Mouse (Mus musculus) spleen, embryonic (tissue): ENCODE results near the gene Dut.
"Not testable (repeated sequence)": the region's sequence is repeated elsewhere in the genome, so short reads cannot be mapped to it uniquely, and the experiment has no call there.

Experiments used
- CTCF ChIA-PET: fragments of 350-600 bp; sonication (Branson Sonifier 250); formaldehyde crosslinking; loops from one replicate; lab custom pipeline; 2022; lab: Charles Lee

The Dut gene

GRCm38 (mm10) chr2:125254630-125255029 lies 7.6 kb downstream of the Dut start:
- CTCF ChIA-PET = no interaction called here

GRCm38 (mm10) chr2:125255886-125256285 lies 8.9 kb downstream of the Dut start:
- CTCF ChIA-PET = no interaction called here

GRCm38 (mm10) chr2:125259230-125260120 lies 12.5 kb downstream of the Dut start:
- CTCF ChIA-PET = interaction anchor here (0.7 kb wide), 1 partner anchor 11 kb away, joined by 3 read pairs; no protein-coding TSS in a partner anchor

- CTCF ChIA-PET = no interaction called here
These were observed 13.3 kb downstream of the Dut start for GRCm38 (mm10) chr2:125260326-125260725.

GRCm38 (mm10) chr2:125263056-125263455 lies 16.1 kb downstream of the Dut start:
- CTCF ChIA-PET = no interaction called here

- CTCF ChIA-PET = interaction anchor here (0.6 kb wide), 1 partner anchor 48 kb away, joined by 4 read pairs; no protein-coding TSS in a partner anchor
These were observed 16.8 kb downstream of the Dut start for GRCm38 (mm10) chr2:125263753-125264152.

GRCm38 (mm10) chr2:125268876-125269275 lies 21.9 kb downstream of the Dut start:
- CTCF ChIA-PET = no interaction called here

GRCm38 (mm10) chr2:125275617-125276016 lies 28.6 kb downstream of the Dut start:
- CTCF ChIA-PET = no interaction called here

- CTCF ChIA-PET = no interaction called here
These were observed 29.7 kb downstream of the Dut start for GRCm38 (mm10) chr2:125276692-125277091.

GRCm38 (mm10) chr2:125278474-125278873 lies 31.5 kb downstream of the Dut start:
- CTCF ChIA-PET = no interaction called here

GRCm38 (mm10) chr2:125279995-125280394 lies 33.0 kb downstream of the Dut start:
- CTCF ChIA-PET = not testable (repeated sequence)

GRCm38 (mm10) chr2:125282334-125283206 lies 35.6 kb downstream of the Dut start:
- CTCF ChIA-PET = no interaction called here

GRCm38 (mm10) chr2:125285777-125286176 lies 38.8 kb downstream of the Dut start:
- CTCF ChIA-PET = no interaction called here

GRCm38 (mm10) chr2:125290197-125290965 lies 43.4 kb downstream of the Dut start:
- CTCF ChIA-PET = no interaction called here

GRCm38 (mm10) chr2:125291101-125291500 lies 44.1 kb downstream of the Dut start:
- CTCF ChIA-PET = interaction anchor here (0.5 kb wide), 1 partner anchor 28 kb away, joined by 4 read pairs; no protein-coding TSS in a partner anchor

- CTCF ChIA-PET = no interaction called here
These were observed 45.6 kb downstream of the Dut start for GRCm38 (mm10) chr2:125292616-125293015.

- CTCF ChIA-PET = no interaction called here
These were observed 47.0 kb downstream of the Dut start for GRCm38 (mm10) chr2:125293969-125294491.

- CTCF ChIA-PET = no interaction called here
These were observed 48.5 kb downstream of the Dut start for GRCm38 (mm10) chr2:125295526-125295925.

- CTCF ChIA-PET = no interaction called here
These were observed 51.9 kb downstream of the Dut start for GRCm38 (mm10) chr2:125298841-125299240.

- CTCF ChIA-PET = no interaction called here
These were observed 55.1 kb downstream of the Dut start for GRCm38 (mm10) chr2:125301877-125302624.

- CTCF ChIA-PET = no interaction called here
These were observed 55.6 kb downstream of the Dut start for GRCm38 (mm10) chr2:125302625-125302924.
